Mouse (Mus musculus): ENCODE measurements around the gene Sh2b3. TPM values are rescaled to one million over a fixed set of nuclear protein-coding genes. Genes with fewer than 3 reads are reported as not detected.

Gene Sh2b3
- polyA plus RNA-seq, 1 experiment from 2014 or later = 6.1 TPM

DNA sequence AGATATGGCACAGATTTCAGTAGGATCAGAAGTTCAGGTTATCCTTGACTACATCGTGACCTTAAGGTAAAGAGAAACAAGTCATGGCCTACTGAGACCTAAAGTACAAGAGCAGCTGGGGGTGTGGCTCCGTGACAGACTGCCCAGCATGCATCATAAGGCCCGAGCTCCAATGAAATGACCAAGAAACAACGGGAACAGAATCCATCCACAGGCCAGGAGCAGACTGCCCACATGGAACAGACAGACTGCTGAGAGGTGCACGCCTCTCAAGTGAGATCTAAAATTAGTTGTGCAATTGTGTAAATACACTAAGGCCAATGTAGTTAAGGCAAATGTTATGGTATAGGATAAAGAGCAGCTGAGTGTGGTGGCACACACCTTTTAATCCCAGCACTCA is 15.9 kb downstream of the Sh2b3 start:
- Histone ChIP-seq H3K4me2 (ENCODE audit: low read length) (no peak overlapping the region), H3K27me3 (ENCODE audit: control insufficient read depth, insufficient read depth, low read depth, low read length) (no peaks in the 10 kb centered on the region), H3K4me3 (ENCODE audit: low read depth, low read length) (no peak overlapping the region), H3K9me3 (replicated peaks; ENCODE audit: control insufficient read depth, low read length, poor library complexity, severe bottlenecking) (no peaks in the 10 kb centered on the region), H3K9ac (ENCODE audit: low read depth, low read length) (no peak overlapping the region), H3K36me3 (ENCODE audit: control insufficient read depth, insufficient read depth, low read length) (peaks cover 16% of the 10 kb centered on the region; the same call in 1 of the 2 replicates), H3K4me1 (ENCODE audit: control insufficient read depth, insufficient read depth, low read length) (no peaks in the 10 kb centered on the region), H3K27ac (ENCODE audit: low read length) (no peak overlapping the region)
- WGBS = 73% methylated on average over 5 of the region's 5 CpGs
- ATAC-seq = no peak

DNA sequence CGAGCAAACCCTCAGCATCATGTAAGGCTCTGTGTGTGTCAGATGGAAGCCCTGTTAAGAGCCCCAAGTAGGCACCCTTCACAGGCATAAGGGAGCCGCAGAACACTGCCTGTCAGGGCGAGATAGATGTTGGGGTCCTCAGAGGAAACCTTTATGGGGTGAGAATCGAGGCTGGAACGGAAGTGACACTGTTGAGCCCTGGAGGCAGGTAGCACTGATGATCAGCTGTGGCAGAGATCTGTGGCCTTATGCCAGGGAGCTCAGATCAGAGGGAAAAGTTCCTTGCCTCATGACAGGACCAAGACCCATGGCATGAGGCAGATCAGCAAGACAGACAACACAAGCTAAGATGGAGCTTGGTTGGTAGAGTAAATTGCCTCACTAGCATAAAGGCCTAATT is 16.3 kb downstream of the Sh2b3 start:
- Histone ChIP-seq H3K9ac (ENCODE audit: low read depth, low read length) (no peak overlapping the region), H3K9me3 (replicated peaks; ENCODE audit: control insufficient read depth, low read length, poor library complexity, severe bottlenecking) (no peaks in the 10 kb centered on the region), H3K4me3 (ENCODE audit: low read depth, low read length) (no peak overlapping the region), H3K27ac (ENCODE audit: low read length) (no peak overlapping the region), H3K36me3 (ENCODE audit: control insufficient read depth, insufficient read depth, low read length) (peaks cover 16% of the 10 kb centered on the region; the same call in 1 of the 2 replicates), H3K4me1 (ENCODE audit: control insufficient read depth, insufficient read depth, low read length) (no peaks in the 10 kb centered on the region), H3K4me2 (ENCODE audit: low read length) (no peak overlapping the region), H3K27me3 (ENCODE audit: control insufficient read depth, insufficient read depth, low read depth, low read length) (no peaks in the 10 kb centered on the region)
- ATAC-seq = no peak
- WGBS = 88% methylated on average over 5 of the region's 5 CpGs

- Histone ChIP-seq H3K36me3 (ENCODE audit: control insufficient read depth, insufficient read depth, low read length) (peaks cover 16% of the 10 kb centered on the region; the same call in 1 of the 2 replicates), H3K4me2 (ENCODE audit: low read length) (no peak overlapping the region), H3K4me1 (ENCODE audit: control insufficient read depth, insufficient read depth, low read length) (no peaks in the 10 kb centered on the region), H3K9me3 (replicated peaks; ENCODE audit: control insufficient read depth, low read length, poor library complexity, severe bottlenecking) (no peaks in the 10 kb centered on the region), H3K27me3 (ENCODE audit: control insufficient read depth, insufficient read depth, low read depth, low read length) (no peaks in the 10 kb centered on the region), H3K4me3 (ENCODE audit: low read depth, low read length) (no peak overlapping the region), H3K9ac (ENCODE audit: low read depth, low read length) (no peak overlapping the region), H3K27ac (ENCODE audit: low read length) (no peak overlapping the region)
- WGBS = 91% methylated on average over 3 of the region's 3 CpGs
- ATAC-seq = no peak
Observed at GRCm38 (mm10) chr5:121820657-121821056, 16.8 kb downstream of the Sh2b3 start.

DNA sequence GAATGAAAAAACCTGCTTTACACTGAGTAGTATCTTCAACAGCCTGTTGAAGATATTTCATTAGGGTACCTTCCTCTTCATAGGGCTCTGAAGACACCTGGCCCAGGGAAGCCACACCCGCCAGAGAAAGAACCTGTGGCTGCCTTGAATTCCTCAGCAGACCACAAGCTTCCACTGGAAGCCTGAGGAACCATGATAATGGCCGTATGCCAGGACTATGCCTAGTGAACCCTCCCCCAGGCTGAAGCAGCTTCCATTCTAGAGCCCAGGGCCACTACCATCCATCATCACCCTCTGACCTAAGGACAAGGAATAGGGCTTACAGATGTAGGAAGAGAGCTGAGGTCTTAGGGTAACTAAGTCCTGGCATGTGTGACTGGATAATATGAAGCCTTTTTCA is 17.3 kb downstream of the Sh2b3 start:
- Histone ChIP-seq H3K27me3 (ENCODE audit: control insufficient read depth, insufficient read depth, low read depth, low read length) (no peaks in the 10 kb centered on the region), H3K9me3 (replicated peaks; ENCODE audit: control insufficient read depth, low read length, poor library complexity, severe bottlenecking) (no peaks in the 10 kb centered on the region), H3K4me1 (ENCODE audit: control insufficient read depth, insufficient read depth, low read length) (no peaks in the 10 kb centered on the region), H3K4me2 (ENCODE audit: low read length) (no peak overlapping the region), H3K4me3 (ENCODE audit: low read depth, low read length) (no peak overlapping the region), H3K9ac (ENCODE audit: low read depth, low read length) (no peak overlapping the region), H3K27ac (ENCODE audit: low read length) (no peak overlapping the region), H3K36me3 (ENCODE audit: control insufficient read depth, insufficient read depth, low read length) (peaks cover 16% of the 10 kb centered on the region; the same call in 1 of the 2 replicates)
- no peak for ATAC-seq
- WGBS = 92% methylated on average over 2 of the region's 2 CpGs

- WGBS = 96% methylated on average over 5 of the region's 5 CpGs
- no peak for ATAC-seq
- no peaks in the 10 kb centered on the region for H3K9me3 ChIP-seq (replicated peaks; ENCODE audit: control insufficient read depth, low read length, poor library complexity, severe bottlenecking)
- H3K9ac ChIP-seq (ENCODE audit: low read depth, low read length) = no peak overlapping the region
- no peak overlapping the region for H3K27ac ChIP-seq (ENCODE audit: low read length)
- no peak overlapping the region for H3K4me2 ChIP-seq (ENCODE audit: low read length)
- H3K36me3 ChIP-seq (ENCODE audit: control insufficient read depth, insufficient read depth, low read length) = peaks cover 16% of the 10 kb centered on the region; the same call in 1 of the 2 replicates
- H3K4me1 ChIP-seq (ENCODE audit: control insufficient read depth, insufficient read depth, low read length) = no peaks in the 10 kb centered on the region
- H3K27me3 ChIP-seq (ENCODE audit: control insufficient read depth, insufficient read depth, low read depth, low read length) = no peaks in the 10 kb centered on the region
- H3K4me3 ChIP-seq (ENCODE audit: low read depth, low read length) = no peak overlapping the region
Observed at GRCm38 (mm10) chr5:121819559-121819958, 17.9 kb downstream of the Sh2b3 start.

- H3K4me1 ChIP-seq (ENCODE audit: control insufficient read depth, insufficient read depth, low read length) = no peaks in the 10 kb centered on the region
- no peak overlapping the region for H3K4me3 ChIP-seq (ENCODE audit: low read depth, low read length)
- peaks cover 16% of the 10 kb centered on the region; the same call in 1 of the 2 replicates for H3K36me3 ChIP-seq (ENCODE audit: control insufficient read depth, insufficient read depth, low read length)
- no peaks in the 10 kb centered on the region for H3K27me3 ChIP-seq (ENCODE audit: control insufficient read depth, insufficient read depth, low read depth, low read length)
- WGBS = 98% methylated on average over 4 of the region's 4 CpGs
- H3K27ac ChIP-seq (ENCODE audit: low read length) = no peak overlapping the region
- ATAC-seq = no peak
- no peak overlapping the region for H3K9ac ChIP-seq (ENCODE audit: low read depth, low read length)
- no peaks in the 10 kb centered on the region for H3K9me3 ChIP-seq (replicated peaks; ENCODE audit: control insufficient read depth, low read length, poor library complexity, severe bottlenecking)
- no peak overlapping the region for H3K4me2 ChIP-seq (ENCODE audit: low read length)
Observed at GRCm38 (mm10) chr5:121818862-121819261, 18.6 kb downstream of the Sh2b3 start.

DNA sequence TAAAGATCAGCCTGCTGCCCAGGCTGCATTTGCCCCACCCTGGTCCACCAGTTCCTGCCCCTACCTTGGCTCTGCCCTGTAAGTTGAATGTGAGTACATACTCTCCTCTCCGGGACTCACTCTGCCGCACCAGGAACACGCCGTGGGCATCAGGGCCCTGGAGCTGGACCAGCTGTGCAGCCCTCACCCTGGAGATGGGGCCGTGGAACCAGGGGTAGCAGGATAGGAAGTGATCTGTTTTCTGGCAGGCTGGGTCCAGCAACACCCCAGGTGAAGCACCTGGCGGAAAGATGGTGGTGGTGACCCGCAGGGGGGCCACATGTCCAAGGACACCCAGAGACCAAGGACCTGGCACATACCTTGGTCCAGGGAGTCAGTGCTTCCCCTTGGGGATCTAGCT is 19.0 kb downstream of the Sh2b3 start:
- no peak for ATAC-seq
- Histone ChIP-seq H3K9me3 (replicated peaks; ENCODE audit: control insufficient read depth, low read length, poor library complexity, severe bottlenecking) (no peaks in the 10 kb centered on the region), H3K9ac (ENCODE audit: low read depth, low read length) (no peak overlapping the region), H3K27ac (ENCODE audit: low read length) (no peak overlapping the region), H3K27me3 (ENCODE audit: control insufficient read depth, insufficient read depth, low read depth, low read length) (no peaks in the 10 kb centered on the region), H3K4me2 (ENCODE audit: low read length) (no peak overlapping the region), H3K4me3 (ENCODE audit: low read depth, low read length) (no peak overlapping the region), H3K4me1 (ENCODE audit: control insufficient read depth, insufficient read depth, low read length) (no peaks in the 10 kb centered on the region), H3K36me3 (ENCODE audit: control insufficient read depth, insufficient read depth, low read length) (peaks cover 16% of the 10 kb centered on the region; the same call in 1 of the 2 replicates)
- 98% methylated on average over 7 of the region's 7 CpGs for WGBS

GRCm38 (mm10) chr5:121817551-121817950 is 19.9 kb downstream of the Sh2b3 start:
- no peak overlapping the region for H3K4me3 ChIP-seq (ENCODE audit: low read depth, low read length)
- H3K9ac ChIP-seq (ENCODE audit: low read depth, low read length) = no peak overlapping the region
- ATAC-seq = no peak
- no peak overlapping the region for H3K4me2 ChIP-seq (ENCODE audit: low read length)
- no peaks in the 10 kb centered on the region for H3K4me1 ChIP-seq (ENCODE audit: control insufficient read depth, insufficient read depth, low read length)
- H3K36me3 ChIP-seq (ENCODE audit: control insufficient read depth, insufficient read depth, low read length) = peaks cover 18% of the 10 kb centered on the region; the same call in 1 of the 2 replicates
- H3K27me3 ChIP-seq (ENCODE audit: control insufficient read depth, insufficient read depth, low read depth, low read length) = no peaks in the 10 kb centered on the region
- 88% methylated on average over 9 of the region's 9 CpGs for WGBS
- no peak overlapping the region for H3K27ac ChIP-seq (ENCODE audit: low read length)
- no peaks in the 10 kb centered on the region for H3K9me3 ChIP-seq (replicated peaks; ENCODE audit: control insufficient read depth, low read length, poor library complexity, severe bottlenecking)

DNA sequence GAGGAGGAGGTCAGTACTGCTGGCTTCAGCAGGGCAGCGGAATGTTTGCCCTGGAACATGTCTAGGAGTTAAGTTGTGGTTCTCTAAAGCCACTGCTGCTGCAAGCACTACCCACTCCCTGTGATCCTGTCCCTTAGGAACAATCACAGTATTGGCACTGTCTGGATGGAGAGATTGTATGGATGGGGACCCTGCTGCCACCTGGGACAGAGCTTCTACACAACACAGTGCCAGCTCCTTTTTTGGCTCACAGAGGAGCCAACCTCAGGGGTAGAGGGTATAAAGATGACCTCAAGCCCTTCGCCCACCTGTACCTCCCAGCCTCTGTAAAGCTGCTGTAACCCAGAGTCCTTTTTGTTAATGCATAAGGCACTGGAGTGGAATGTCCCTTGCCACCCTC is 20.8 kb downstream of the Sh2b3 start:
- WGBS = 98% methylated on average over 2 of the region's 2 CpGs
- H3K9ac ChIP-seq (ENCODE audit: low read depth, low read length) = no peak overlapping the region
- no peak for ATAC-seq
- no peak overlapping the region for H3K4me3 ChIP-seq (ENCODE audit: low read depth, low read length)
- H3K4me1 ChIP-seq (ENCODE audit: control insufficient read depth, insufficient read depth, low read length) = no peaks in the 10 kb centered on the region
- H3K36me3 ChIP-seq (ENCODE audit: control insufficient read depth, insufficient read depth, low read length) = peaks cover 25% of the 10 kb centered on the region
- no peak overlapping the region for H3K4me2 ChIP-seq (ENCODE audit: low read length)
- no peaks in the 10 kb centered on the region for H3K9me3 ChIP-seq (replicated peaks; ENCODE audit: control insufficient read depth, low read length, poor library complexity, severe bottlenecking)
- no peak overlapping the region for H3K27ac ChIP-seq (ENCODE audit: low read length)
- no peaks in the 10 kb centered on the region for H3K27me3 ChIP-seq (ENCODE audit: control insufficient read depth, insufficient read depth, low read depth, low read length)
